Mouse (Mus musculus) embryonic facial prominence, embryonic 14.5 days (tissue): Measurements from ENCODE around the gene Hyal1. TPM values are rescaled to one million over a fixed set of nuclear protein-coding genes. Genes with fewer than 3 reads are reported as not detected.

Experiments
- ATAC-seq: fragments of 200-750 bp; cut with Nextera tagmentation; 2 replicates; pipeline ENCODE4 v1.8.0; 2017; ENCODE audit warnings: low read depth, moderate number of reproducible peaks, moderate TSS enrichment
- DNase-seq: peaks from one replicate; pipeline ENCODE4 v3.0.0-alpha.2; 2015; ENCODE audit warnings: low spot score
- H3K27ac ChIP-seq: fragments of 300-500 bp; sonication (generic); replicated peaks from 2 replicates; pipeline ENCODE4 v1.5.1; 2014; ENCODE audit warnings: low read depth, mild to moderate bottlenecking, low read length, moderate library complexity
- H3K27me3 ChIP-seq: fragments of 300-500 bp; sonication (generic); replicated peaks from 2 replicates; pipeline ENCODE4 v1.6.1; 2014; ENCODE audit warnings: low read length; ENCODE audit not compliant: control insufficient read depth, insufficient read depth
- H3K36me3 ChIP-seq: fragments of 300-500 bp; sonication (generic); 2 replicates; pipeline ENCODE4 v1.6.1; 2014; ENCODE audit warnings: low read length, mixed read lengths; ENCODE audit not compliant: control insufficient read depth, insufficient read depth
- H3K4me1 ChIP-seq: fragments of 300-500 bp; sonication (generic); 2 replicates; pipeline ENCODE4 v1.6.1; 2014; ENCODE audit warnings: antibody characterized with exemption, low read length; ENCODE audit not compliant: control insufficient read depth, insufficient read depth
- H3K4me2 ChIP-seq: fragments of 300-500 bp; sonication (generic); 2 replicates; pipeline ENCODE4 v1.6.1; 2014; ENCODE audit warnings: low read depth, mild to moderate bottlenecking, low read length, moderate library complexity, mixed read lengths
- H3K4me3 ChIP-seq: fragments of 300-500 bp; sonication (generic); 2 replicates; pipeline ENCODE4 v1.5.1; 2014; ENCODE audit warnings: low read depth, mild to moderate bottlenecking, low read length
- H3K9ac ChIP-seq: fragments of 300-500 bp; sonication (generic); 2 replicates; pipeline ENCODE4 v1.6.1; 2014; ENCODE audit warnings: low read depth, mild to moderate bottlenecking, low read length, moderate library complexity, mixed read lengths
- H3K9me3 ChIP-seq: fragments of 300-500 bp; sonication (generic); 2 replicates; pipeline ENCODE4 v1.6.1; 2016; ENCODE audit warnings: low read length; ENCODE audit not compliant: control insufficient read depth
- WGBS: fragments of 180-500 bp; shearing (Covaris S2); extraction: QIAGEN DNeasy Blood & Tissue Kit; methylation state at CpG from one replicate; pipeline ENCODE4 v1.1.7; 2014; 5-methylcytosine and 5-hydroxymethylcytosine counted together
- polyA plus RNA-seq: library from polyadenylated mRNA; unstranded; fragments of >200 nt; fragmentation: Nextera tagmentation; extraction: Ambion mirVana; gene quantifications from 2 replicates; pipeline ENCODE4 v1.2.1, GENCODE M21; 2014

Hyal1 gene
- polyA plus RNA-seq, 1 experiment from 2014 or later, result 5.6 TPM

DNA sequence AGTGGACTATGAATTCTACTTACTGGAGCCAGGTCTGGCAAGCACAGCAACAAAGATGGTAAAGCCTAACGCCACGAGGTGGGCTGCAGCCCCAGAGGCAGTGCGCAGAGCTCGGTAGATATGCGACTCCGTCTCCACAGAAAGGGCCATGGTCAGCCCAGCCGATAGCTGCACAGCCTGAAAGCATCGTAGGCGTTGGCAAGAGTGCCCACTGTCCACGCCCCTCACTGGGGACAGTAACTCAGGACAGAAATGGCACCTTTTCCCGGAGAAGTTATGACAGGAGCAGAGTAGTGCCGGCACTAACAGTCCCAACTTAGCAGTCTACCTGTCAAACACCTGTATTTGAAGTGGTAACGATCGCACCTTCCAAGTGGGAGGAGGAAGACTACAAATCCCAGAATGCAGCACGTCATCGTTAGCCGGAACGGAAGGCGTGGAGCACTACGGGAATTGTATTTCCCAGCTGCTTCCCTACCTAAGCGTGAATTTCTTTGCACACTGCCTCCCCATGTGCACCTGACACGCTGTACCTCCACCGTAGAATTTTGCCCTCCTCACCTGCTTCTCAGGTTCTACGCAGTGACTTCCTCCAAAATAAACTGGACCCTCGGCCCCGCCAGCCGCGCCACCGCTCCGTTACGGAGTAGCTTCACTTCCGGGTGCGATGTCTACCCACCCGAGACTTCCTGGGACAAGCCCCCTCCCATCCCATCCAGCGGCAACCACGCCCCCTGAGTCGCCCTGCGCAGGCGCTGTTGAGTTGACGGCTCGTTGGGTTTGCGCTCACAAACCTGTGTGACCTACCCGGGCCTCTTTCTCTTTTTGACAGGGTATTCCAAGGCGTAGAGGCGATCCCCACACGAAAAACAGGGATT, 35.0 kb upstream of the Hyal1 start, which contains the start of the genes Cyb561d2 and Nprl2:
Gene Cyb561d2 (minus strand): TSS at position 720 of the 878 bp plus-strand sequence.
Gene Nprl2 (plus strand): TSS at position 753 of the 878 bp plus-strand sequence.
- Histone ChIP-seq H3K27ac (0 out of 2 replicates have a peak within 1 kb of the TSS, but pooled peaks have one; percentile 33), H3K4me3 (peak within 1 kb of the TSS; percentile 71), H3K27me3 (no peaks in the 10 kb centered on the region), H3K4me1 (peaks cover 19% of the 10 kb centered on the region), H3K9ac (peak within 1 kb of the TSS; percentile 72), H3K9me3 (no peaks in the 10 kb centered on the region), H3K36me3 (peaks cover 48% of the 10 kb centered on the region), H3K4me2 (peak within 1 kb of the TSS; percentile 92)
- ATAC-seq (peak; percentile 88), DNase-seq (peak; percentile 97)
- under 1% methylated on average over 46 of the region's 46 CpGs for WGBS

DNA sequence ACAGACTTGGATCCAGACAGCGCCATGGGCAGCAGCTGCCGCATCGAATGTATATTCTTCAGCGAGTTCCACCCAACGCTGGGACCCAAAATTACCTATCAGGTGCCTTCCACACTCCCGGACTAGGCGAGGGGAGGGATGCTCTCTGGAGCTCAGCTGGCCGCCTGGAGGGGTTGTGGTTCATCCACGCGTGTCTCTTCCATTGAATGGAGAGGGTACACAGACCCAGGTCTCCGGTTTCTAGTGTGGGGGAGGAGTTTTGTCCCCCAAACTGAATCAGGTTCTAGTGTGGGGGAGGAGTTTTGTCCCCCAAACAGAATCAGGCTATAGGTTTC, 34.4 kb upstream of the Hyal1 start:
- 0 out of 2 replicates have a peak overlapping the region, but pooled peaks have one; percentile 33 for H3K27ac ChIP-seq
- H3K4me2 ChIP-seq, result peak overlapping the region; percentile 92
- peak; percentile 1; the same call in 1 of the 2 replicates for ATAC-seq

GRCm38 (mm10) chr9:107542721-107543120, 34.0 kb upstream of the Hyal1 start:
- Histone ChIP-seq H3K9me3 (no peaks in the 10 kb centered on the region), H3K27me3 (no peaks in the 10 kb centered on the region), H3K4me2 (peak overlapping the region; percentile 92), H3K4me1 (peaks cover 23% of the 10 kb centered on the region), H3K36me3 (peaks cover 42% of the 10 kb centered on the region), H3K9ac (peak overlapping the region; percentile 72), H3K27ac (no peak overlapping the region), H3K4me3 (peak overlapping the region; percentile 71)
- ATAC-seq, result no peak
- 40% methylated on average over 8 of the region's 8 CpGs for WGBS
- DNase-seq, result no peak

More for the DNA sequence above, 34.4 kb upstream of the Hyal1 start:
- Histone ChIP-seq H3K9me3 (no peaks in the 10 kb centered on the region), H3K27me3 (no peaks in the 10 kb centered on the region), H3K36me3 (peaks cover 46% of the 10 kb centered on the region), H3K4me3 (peak overlapping the region; percentile 71), H3K9ac (peak overlapping the region; percentile 72), H3K4me1 (peaks cover 19% of the 10 kb centered on the region)
- DNase-seq, result no peak
- WGBS, result 1% methylated on average over 11 of the region's 11 CpGs

- Histone ChIP-seq H3K36me3 (peaks cover 37% of the 10 kb centered on the region), H3K4me3 (no peak overlapping the region), H3K27ac (no peak overlapping the region), H3K4me2 (no peak overlapping the region), H3K4me1 (peaks cover 23% of the 10 kb centered on the region), H3K9me3 (no peaks in the 10 kb centered on the region), H3K27me3 (no peaks in the 10 kb centered on the region), H3K9ac (no peak overlapping the region)
- ATAC-seq, result no peak
- WGBS, result 89% methylated on average over 11 of the region's 11 CpGs
- no peak for DNase-seq
Observed at GRCm38 (mm10) chr9:107543299-107543698, 33.4 kb upstream of the Hyal1 start.

GRCm38 (mm10) chr9:107544196-107544700, 32.5 kb upstream of the Hyal1 start:
- ATAC-seq (no peak), DNase-seq (no peak)
- 95% methylated on average over 17 of the region's 17 CpGs for WGBS
- Histone ChIP-seq H3K27ac (no peak overlapping the region), H3K9ac (no peak overlapping the region), H3K4me3 (no peak overlapping the region), H3K9me3 (no peaks in the 10 kb centered on the region), H3K27me3 (no peaks in the 10 kb centered on the region), H3K36me3 (peaks cover 27% of the 10 kb centered on the region), H3K4me1 (peaks cover 23% of the 10 kb centered on the region), H3K4me2 (no peak overlapping the region)

- Histone ChIP-seq H3K4me2 (no peak overlapping the region), H3K9ac (no peak overlapping the region), H3K36me3 (peaks cover 22% of the 10 kb centered on the region), H3K27me3 (no peaks in the 10 kb centered on the region), H3K4me3 (no peak overlapping the region), H3K4me1 (peaks cover 23% of the 10 kb centered on the region), H3K27ac (no peak overlapping the region), H3K9me3 (no peaks in the 10 kb centered on the region)
- DNase-seq, result no peak
- 94% methylated on average over 12 of the region's 12 CpGs for whole genome bisulfite sequencing
- ATAC-seq, result no peak
Observed at GRCm38 (mm10) chr9:107544729-107545128, 32.0 kb upstream of the Hyal1 start.

DNA sequence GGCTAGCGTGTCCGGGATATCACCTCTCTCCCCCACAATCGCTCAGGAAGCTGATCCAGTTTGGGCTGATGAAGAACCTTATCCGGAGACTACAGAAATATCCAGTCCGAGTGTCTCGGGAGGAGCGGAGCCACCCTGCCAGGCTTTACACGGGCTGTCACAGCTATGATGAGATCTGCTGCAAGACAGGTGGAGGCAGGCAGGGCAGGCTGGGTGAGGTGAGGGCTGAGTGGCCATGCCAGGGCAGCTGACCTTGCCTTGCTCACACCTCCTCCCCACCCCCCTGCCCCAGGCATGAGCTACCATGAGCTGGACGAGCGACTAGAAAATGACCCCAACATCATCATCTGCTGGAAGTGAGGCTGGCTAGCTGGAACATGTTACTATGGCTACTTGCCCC, 31.5 kb upstream of the Hyal1 start:
- H3K27ac ChIP-seq, result no peak overlapping the region
- H3K9ac ChIP-seq, result no peak overlapping the region
- DNase-seq (no peak), ATAC-seq (no peak)
- peaks cover 23% of the 10 kb centered on the region for H3K4me1 ChIP-seq
- H3K4me3 ChIP-seq, result no peak overlapping the region
- no peaks in the 10 kb centered on the region for H3K9me3 ChIP-seq
- 79% methylated on average over 10 of the region's 10 CpGs for WGBS
- H3K4me2 ChIP-seq, result no peak overlapping the region
- no peaks in the 10 kb centered on the region for H3K27me3 ChIP-seq
- peaks cover 18% of the 10 kb centered on the region for H3K36me3 ChIP-seq

- ATAC-seq (no peak), DNase-seq (no peak)
- Histone ChIP-seq H3K4me2 (no peak overlapping the region), H3K4me3 (no peak overlapping the region), H3K4me1 (peaks cover 23% of the 10 kb centered on the region), H3K9me3 (no peaks in the 10 kb centered on the region), H3K36me3 (peaks cover 16% of the 10 kb centered on the region), H3K27ac (no peak overlapping the region), H3K27me3 (no peaks in the 10 kb centered on the region), H3K9ac (no peak overlapping the region)
- 9% methylated on average over 3 of the region's 3 CpGs for WGBS
Observed at GRCm38 (mm10) chr9:107545602-107546001, 31.1 kb upstream of the Hyal1 start.
